Mouse (Mus musculus): Measurements from ENCODE around the gene Gm21970. TPM values are rescaled to one million over a fixed set of nuclear protein-coding genes. Genes with fewer than 3 reads are reported as not detected.
A peak's percentile ranks its signal among the peaks of the same experiment; 100 is the strongest.

Gene Gm21970
- polyA plus RNA-seq, 1 experiment = not detected

DNA sequence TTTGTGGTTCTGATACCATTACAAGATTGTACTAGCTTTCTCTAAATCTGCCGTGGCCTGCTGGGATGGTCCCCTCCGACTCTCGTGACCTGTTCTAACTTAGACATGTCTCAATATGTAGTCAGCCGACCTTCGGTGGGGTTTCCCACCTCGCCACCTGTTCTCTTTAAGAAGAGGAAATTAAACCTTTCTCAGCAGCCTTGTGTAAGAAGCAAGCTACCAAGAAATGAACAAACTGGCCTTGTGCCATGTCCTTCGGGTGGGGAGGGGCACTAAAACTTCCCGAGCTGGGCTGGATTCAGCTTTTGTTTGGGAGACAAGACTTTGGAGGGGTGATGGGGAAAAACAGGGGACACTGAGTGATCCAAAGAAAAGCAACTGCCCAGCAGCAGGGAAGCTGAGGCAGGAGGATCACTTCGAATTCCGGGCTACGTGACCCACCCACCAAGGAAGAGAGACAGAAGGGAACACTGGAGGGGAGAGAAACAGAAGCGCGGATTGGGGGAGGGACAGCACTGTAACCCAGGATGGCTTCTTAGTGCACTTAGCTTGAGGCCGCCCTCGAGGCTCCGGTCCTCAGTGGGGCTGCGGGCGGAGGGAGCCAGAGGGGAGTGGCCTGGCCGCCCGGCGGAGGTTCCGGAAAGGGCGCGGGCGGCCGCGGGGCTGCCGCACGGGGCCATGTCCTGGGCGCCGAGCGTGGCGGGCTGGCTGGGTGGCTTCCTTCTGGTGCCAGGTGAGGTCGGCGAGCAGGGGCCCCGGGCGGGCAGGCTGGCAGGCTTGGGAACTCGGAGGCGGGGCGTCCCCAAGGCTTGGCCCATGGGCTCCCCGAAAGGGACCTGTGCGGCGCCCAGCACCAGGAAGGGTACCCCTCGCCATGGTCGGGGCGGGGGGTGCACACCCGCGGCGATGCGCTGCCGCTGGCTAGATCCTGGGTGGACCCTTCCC lies 14.4 kb downstream of the Gm21970 start, which contains the start of gene Il10rb:
TSS of gene Il10rb (plus strand) at position 525 of the 945 bp plus-strand sequence.
- no peaks in the 10 kb centered on the region for H3K4me1 ChIP-seq (ENCODE audit: control insufficient read depth, insufficient read depth, low read length)
- no peaks in the 10 kb centered on the region for H3K36me3 ChIP-seq (ENCODE audit: control insufficient read depth, insufficient read depth, low read length, poor library complexity, severe bottlenecking)
- H3K9ac ChIP-seq (ENCODE audit: low read depth, poor library complexity, severe bottlenecking) = peak within 1 kb of the TSS; percentile 85
- no peaks in the 10 kb centered on the region for H3K27me3 ChIP-seq (ENCODE audit: control insufficient read depth, insufficient read depth, low read length, poor library complexity, severe bottlenecking)
- H3K4me3 ChIP-seq (ENCODE audit: low read depth, low read length) = peak within 1 kb of the TSS; percentile 71
- 0 out of 2 replicates have a peak, but pooled peaks have one; percentile 26 for TF ChIP-seq EP300 (IDR thresholded peaks at IDR 0.05; ENCODE audit: insufficient read depth, low read depth, low read length)
- TF ChIP-seq POLR2A (IDR thresholded peaks at IDR 0.05; ENCODE audit: insufficient read depth, low read length) = no peak
- H3K27ac ChIP-seq (ENCODE audit: insufficient read depth, low read length) = no peak within 1 kb of the TSS
- no peaks in the 10 kb centered on the region for H3K9me3 ChIP-seq (replicated peaks; ENCODE audit: control insufficient read depth, insufficient read depth, low read length, poor library complexity, severe bottlenecking)

DNA sequence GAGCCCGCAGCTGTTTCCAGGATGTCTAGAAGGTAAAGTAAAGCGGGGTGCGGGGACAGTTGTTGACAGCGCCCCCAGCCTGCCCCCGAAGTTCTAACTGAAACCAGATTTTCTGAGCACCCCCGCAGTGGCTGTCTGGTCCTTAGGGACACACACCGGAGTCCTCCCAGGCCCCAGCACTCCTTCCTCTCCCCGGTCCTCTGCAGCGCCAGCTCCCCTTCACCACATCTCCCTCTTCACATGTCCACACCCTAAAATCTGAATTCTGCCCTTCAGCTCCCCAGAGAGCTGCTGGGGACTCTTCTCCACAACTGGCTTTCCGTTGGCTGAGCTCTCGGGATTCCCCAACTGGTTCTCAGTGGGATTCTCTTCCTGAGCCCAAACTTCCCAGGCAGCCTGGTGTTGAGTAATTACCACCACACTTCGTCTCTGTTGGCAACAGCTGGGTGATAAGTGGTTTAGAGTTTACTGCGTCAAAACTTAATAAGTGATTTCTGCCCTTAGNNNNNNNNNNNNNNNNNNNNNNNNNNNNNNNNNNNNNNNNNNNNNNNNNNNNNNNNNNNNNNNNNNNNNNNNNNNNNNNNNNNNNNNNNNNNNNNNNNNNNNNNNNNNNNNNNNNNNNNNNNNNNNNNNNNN lies 15.2 kb downstream of the Gm21970 start:
- Histone ChIP-seq H3K4me3 (ENCODE audit: low read depth, low read length) (peak overlapping the region; percentile 71), H3K4me1 (ENCODE audit: control insufficient read depth, insufficient read depth, low read length) (no peaks in the 10 kb centered on the region), H3K36me3 (ENCODE audit: control insufficient read depth, insufficient read depth, low read length, poor library complexity, severe bottlenecking) (no peaks in the 10 kb centered on the region), H3K9ac (ENCODE audit: low read depth, poor library complexity, severe bottlenecking) (peak overlapping the region; percentile 85), H3K27me3 (ENCODE audit: control insufficient read depth, insufficient read depth, low read length, poor library complexity, severe bottlenecking) (no peaks in the 10 kb centered on the region), H3K27ac (ENCODE audit: insufficient read depth, low read length) (no peak overlapping the region), H3K9me3 (replicated peaks; ENCODE audit: control insufficient read depth, insufficient read depth, low read length, poor library complexity, severe bottlenecking) (no peaks in the 10 kb centered on the region)
- TF ChIP-seq CTCF (IDR thresholded peaks at IDR 0.05; ENCODE audit: low read depth, low read length) (no peak), POLR2A (IDR thresholded peaks at IDR 0.05; ENCODE audit: insufficient read depth, low read length) (no peak), EP300 (IDR thresholded peaks at IDR 0.05; ENCODE audit: insufficient read depth, low read depth, low read length) (no peak)

DNA sequence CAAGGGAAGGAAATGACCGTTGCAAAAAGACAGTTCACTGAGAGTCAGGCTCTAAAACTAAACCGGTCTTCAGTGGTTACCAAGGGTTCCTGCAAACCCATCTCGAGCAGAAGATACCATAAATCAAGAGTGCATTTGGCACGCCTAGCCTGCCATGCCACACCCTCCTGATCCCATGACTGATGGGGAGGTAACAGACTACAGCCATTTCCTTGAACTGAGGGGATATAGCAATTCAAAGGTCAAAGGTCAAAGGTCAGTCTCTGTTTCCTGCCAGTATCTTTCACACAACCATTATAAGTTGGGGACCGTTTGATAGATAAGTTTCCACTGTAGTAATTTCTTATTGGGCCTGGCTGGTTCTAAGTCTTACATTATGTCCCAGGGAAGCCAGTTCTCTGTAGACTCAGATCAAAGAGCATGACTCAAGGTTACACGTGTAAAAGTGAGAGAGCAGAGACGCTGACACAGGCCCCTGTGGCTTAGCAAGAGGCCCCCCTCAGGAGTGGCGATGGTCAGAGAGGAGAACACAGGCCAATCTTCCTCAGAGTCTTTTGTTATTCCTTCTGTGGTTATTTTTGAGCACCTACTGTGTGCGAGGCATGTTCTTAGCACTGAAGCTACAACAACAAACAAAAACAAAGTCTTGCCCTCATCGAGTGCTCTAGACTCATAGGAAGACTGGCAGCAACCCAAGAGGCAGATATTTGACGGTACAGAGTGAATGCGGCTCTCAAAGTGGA lies 21.8 kb downstream of the Gm21970 start:
- H3K36me3 ChIP-seq (ENCODE audit: control insufficient read depth, insufficient read depth, low read length, poor library complexity, severe bottlenecking) = no peaks in the 10 kb centered on the region
- H3K27me3 ChIP-seq (ENCODE audit: control insufficient read depth, insufficient read depth, low read length, poor library complexity, severe bottlenecking) = no peaks in the 10 kb centered on the region
- TF ChIP-seq CTCF (IDR thresholded peaks at IDR 0.05; ENCODE audit: low read depth, low read length) = no peak
- no peak for TF ChIP-seq POLR2A (IDR thresholded peaks at IDR 0.05; ENCODE audit: insufficient read depth, low read length)
- no peak for TF ChIP-seq EP300 (IDR thresholded peaks at IDR 0.05; ENCODE audit: insufficient read depth, low read depth, low read length)
- H3K27ac ChIP-seq (ENCODE audit: insufficient read depth, low read length) = no peak overlapping the region
- H3K4me3 ChIP-seq (ENCODE audit: low read depth, low read length) = no peak overlapping the region
- H3K4me1 ChIP-seq (ENCODE audit: control insufficient read depth, insufficient read depth, low read length) = no peaks in the 10 kb centered on the region
- H3K9ac ChIP-seq (ENCODE audit: low read depth, poor library complexity, severe bottlenecking) = no peak overlapping the region
- H3K9me3 ChIP-seq (replicated peaks; ENCODE audit: control insufficient read depth, insufficient read depth, low read length, poor library complexity, severe bottlenecking) = no peaks in the 10 kb centered on the region

DNA sequence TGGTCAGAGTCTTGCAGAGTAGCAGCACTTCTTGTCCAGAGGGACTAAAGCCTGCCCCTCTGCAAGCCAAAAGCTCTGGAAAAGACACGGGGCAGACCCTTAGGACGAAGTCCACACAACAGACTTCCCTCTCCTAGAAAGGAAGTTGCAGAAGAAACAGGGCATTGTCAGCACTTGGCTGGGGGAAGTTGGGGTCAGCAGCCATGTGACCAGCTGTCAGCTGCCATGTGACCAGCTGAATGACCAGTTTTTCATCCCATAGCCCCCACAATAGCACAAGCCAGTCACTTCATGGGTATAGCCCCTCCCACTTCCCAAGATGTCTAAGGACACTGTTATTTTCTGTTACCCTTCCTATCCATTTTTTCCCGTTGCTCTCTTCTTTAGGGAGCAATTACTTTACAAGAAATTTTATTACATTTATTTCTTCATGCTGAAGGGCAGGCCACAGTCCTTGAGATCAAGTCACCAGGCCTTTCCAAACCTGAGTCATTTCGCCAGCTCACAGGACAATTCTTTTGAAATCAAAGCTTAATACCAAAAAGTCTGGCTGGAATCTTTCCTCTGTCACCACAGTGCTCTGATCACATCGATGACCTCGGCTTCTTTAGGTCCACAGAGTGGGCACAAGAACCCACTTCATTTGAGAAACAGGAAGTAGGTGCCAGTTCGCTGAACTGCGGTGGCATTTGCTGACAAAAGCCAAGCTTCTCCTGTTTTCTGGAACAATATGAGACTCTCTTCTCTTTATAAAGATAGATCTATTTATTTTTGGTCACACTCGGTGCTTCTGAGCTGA lies 24.1 kb downstream of the Gm21970 start:
- no peak for TF ChIP-seq CTCF (IDR thresholded peaks at IDR 0.05; ENCODE audit: low read depth, low read length)
- H3K4me1 ChIP-seq (ENCODE audit: control insufficient read depth, insufficient read depth, low read length) = no peaks in the 10 kb centered on the region

DNA sequence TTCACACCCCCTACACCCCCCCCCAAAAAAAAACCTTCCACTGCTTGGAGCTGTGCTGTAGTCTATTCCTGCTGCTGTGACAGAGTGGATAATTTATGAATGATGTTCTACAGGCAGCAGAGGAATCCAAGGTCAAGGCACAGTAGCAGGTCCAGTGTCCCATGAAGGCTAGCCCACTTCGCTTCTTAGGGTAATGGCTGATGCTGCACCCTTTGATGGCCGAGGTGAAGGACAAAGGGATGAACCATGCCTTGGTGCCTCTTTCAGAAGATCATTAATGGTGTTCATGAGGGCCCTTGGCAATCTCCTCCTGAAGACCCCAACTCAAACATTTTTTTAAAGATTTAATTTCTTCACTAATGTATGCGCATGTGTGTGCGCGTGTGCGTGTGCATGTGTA lies 24.8 kb downstream of the Gm21970 start:
- no peak overlapping the region for H3K27ac ChIP-seq (ENCODE audit: insufficient read depth, low read length)
- no peak for TF ChIP-seq EP300 (IDR thresholded peaks at IDR 0.05; ENCODE audit: insufficient read depth, low read depth, low read length)
- TF ChIP-seq POLR2A (IDR thresholded peaks at IDR 0.05; ENCODE audit: insufficient read depth, low read length) = no peak
- TF ChIP-seq CTCF (IDR thresholded peaks at IDR 0.05; ENCODE audit: low read depth, low read length) = no peak
- no peak overlapping the region for H3K9ac ChIP-seq (ENCODE audit: low read depth, poor library complexity, severe bottlenecking)
- H3K27me3 ChIP-seq (ENCODE audit: control insufficient read depth, insufficient read depth, low read length, poor library complexity, severe bottlenecking) = no peaks in the 10 kb centered on the region
- no peak overlapping the region for H3K4me3 ChIP-seq (ENCODE audit: low read depth, low read length)
- H3K4me1 ChIP-seq (ENCODE audit: control insufficient read depth, insufficient read depth, low read length) = no peaks in the 10 kb centered on the region
- no peaks in the 10 kb centered on the region for H3K9me3 ChIP-seq (replicated peaks; ENCODE audit: control insufficient read depth, insufficient read depth, low read length, poor library complexity, severe bottlenecking)
- no peaks in the 10 kb centered on the region for H3K36me3 ChIP-seq (ENCODE audit: control insufficient read depth, insufficient read depth, low read length, poor library complexity, severe bottlenecking)

More for the DNA sequence above, 24.1 kb downstream of the Gm21970 start:
- Histone ChIP-seq H3K4me3 (ENCODE audit: low read depth, low read length) (no peak overlapping the region), H3K27me3 (ENCODE audit: control insufficient read depth, insufficient read depth, low read length, poor library complexity, severe bottlenecking) (no peaks in the 10 kb centered on the region), H3K9ac (ENCODE audit: low read depth, poor library complexity, severe bottlenecking) (no peak overlapping the region), H3K27ac (ENCODE audit: insufficient read depth, low read length) (no peak overlapping the region), H3K36me3 (ENCODE audit: control insufficient read depth, insufficient read depth, low read length, poor library complexity, severe bottlenecking) (no peaks in the 10 kb centered on the region), H3K9me3 (replicated peaks; ENCODE audit: control insufficient read depth, insufficient read depth, low read length, poor library complexity, severe bottlenecking) (no peaks in the 10 kb centered on the region)

Data from ES-Bruce4 (cell line).